Mouse (Mus musculus): ENCODE results near the gene Tet3. TPM values are rescaled to one million over a fixed set of nuclear protein-coding genes. Genes with fewer than 3 reads are reported as not detected.

Tet3 gene
- total and polyA plus RNA-seq, 3 experiments = 6.2 to 23.6 (median 13.7) TPM

DNA sequence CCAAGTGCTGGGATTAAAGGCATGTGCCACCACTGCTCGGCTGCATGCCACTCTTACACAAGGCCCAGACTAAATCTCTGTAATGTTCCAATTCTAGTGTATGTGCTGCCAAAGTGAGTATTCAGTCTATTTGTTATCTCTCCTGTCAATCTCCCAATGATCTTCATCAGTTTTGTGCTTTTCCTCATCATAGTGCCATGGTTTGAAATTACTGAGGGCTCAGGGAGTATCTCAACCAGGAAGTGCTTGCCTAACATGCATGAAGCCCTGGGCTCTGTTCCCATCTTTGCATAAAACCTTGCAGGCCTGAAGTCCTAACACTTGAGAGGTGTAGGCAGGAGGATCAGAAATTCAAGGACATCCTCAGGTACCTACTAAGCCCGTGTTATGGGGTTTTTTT lies 136.1 kb downstream of the Tet3 start:
- 63% methylated on average over 2 of the region's 2 CpGs for WGBS
- TF ChIP-seq POLR2A (IDR thresholded peaks at IDR 0.05; ENCODE audit: insufficient read depth, low read depth, low read length) (no peak), EP300 (IDR thresholded peaks at IDR 0.05; ENCODE audit: insufficient read depth, low read depth, low read length) (no peak), CTCF (IDR thresholded peaks at IDR 0.05) (no peak)
- DNase-seq = no peak
- Histone ChIP-seq H3K36me3 (ENCODE audit: control insufficient read depth, insufficient read depth, low read length) (peaks cover 8% of the 10 kb centered on the region), H3K27me3 (ENCODE audit: control insufficient read depth, insufficient read depth, low read length) (no peaks in the 10 kb centered on the region), H3K4me3 (no peak overlapping the region), H3K79me2 (replicated peaks; ENCODE audit: control insufficient read depth, insufficient read depth, low read length) (peaks cover 2% of the 10 kb centered on the region; the same call in 1 of the 2 replicates), H3K27ac (no peak overlapping the region), H3K9ac (ENCODE audit: low read depth, low read length) (no peak overlapping the region), H3K4me1 (ENCODE audit: control insufficient read depth, insufficient read depth, low read length) (peaks cover 2% of the 10 kb centered on the region)
- intact Hi-C loops (cut with DNase I) = no loop called here

DNA sequence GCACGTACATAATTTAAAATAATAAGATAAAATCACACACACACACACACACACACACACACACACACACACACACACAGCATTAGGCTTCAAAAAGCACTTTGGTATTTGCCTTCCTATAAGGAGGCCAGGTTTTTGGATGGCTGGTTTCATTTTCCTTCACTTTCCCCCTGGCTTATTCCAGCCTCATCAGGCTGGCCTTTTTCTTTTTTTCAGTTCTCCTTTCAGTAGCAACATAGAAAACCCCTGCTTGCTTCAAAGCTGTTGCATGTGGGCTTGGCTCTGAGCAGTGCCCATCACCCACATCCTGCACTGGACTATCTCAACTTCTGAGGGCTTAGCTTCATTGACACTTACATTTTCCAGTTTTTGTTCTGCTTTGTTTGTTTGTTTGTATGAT lies 137.0 kb downstream of the Tet3 start:
- Histone ChIP-seq H3K79me2 (replicated peaks; ENCODE audit: control insufficient read depth, insufficient read depth, low read length) (no peaks in the 10 kb centered on the region), H3K4me3 (no peak overlapping the region), H3K27ac (no peak overlapping the region), H3K36me3 (ENCODE audit: control insufficient read depth, insufficient read depth, low read length) (peaks cover 4% of the 10 kb centered on the region), H3K4me1 (ENCODE audit: control insufficient read depth, insufficient read depth, low read length) (peaks cover 2% of the 10 kb centered on the region), H3K27me3 (ENCODE audit: control insufficient read depth, insufficient read depth, low read length) (no peaks in the 10 kb centered on the region), H3K9ac (ENCODE audit: low read depth, low read length) (no peak overlapping the region)
- WGBS = 27% methylated on average over 1 of the region's 1 CpGs
- intact Hi-C loops (cut with DNase I) = no loop called here
- DNase-seq = no peak
- no peak for TF ChIP-seq POLR2A (IDR thresholded peaks at IDR 0.05; ENCODE audit: insufficient read depth, low read depth, low read length)
- TF ChIP-seq CTCF (IDR thresholded peaks at IDR 0.05) = no peak
- no peak for TF ChIP-seq EP300 (IDR thresholded peaks at IDR 0.05; ENCODE audit: insufficient read depth, low read depth, low read length)

DNA sequence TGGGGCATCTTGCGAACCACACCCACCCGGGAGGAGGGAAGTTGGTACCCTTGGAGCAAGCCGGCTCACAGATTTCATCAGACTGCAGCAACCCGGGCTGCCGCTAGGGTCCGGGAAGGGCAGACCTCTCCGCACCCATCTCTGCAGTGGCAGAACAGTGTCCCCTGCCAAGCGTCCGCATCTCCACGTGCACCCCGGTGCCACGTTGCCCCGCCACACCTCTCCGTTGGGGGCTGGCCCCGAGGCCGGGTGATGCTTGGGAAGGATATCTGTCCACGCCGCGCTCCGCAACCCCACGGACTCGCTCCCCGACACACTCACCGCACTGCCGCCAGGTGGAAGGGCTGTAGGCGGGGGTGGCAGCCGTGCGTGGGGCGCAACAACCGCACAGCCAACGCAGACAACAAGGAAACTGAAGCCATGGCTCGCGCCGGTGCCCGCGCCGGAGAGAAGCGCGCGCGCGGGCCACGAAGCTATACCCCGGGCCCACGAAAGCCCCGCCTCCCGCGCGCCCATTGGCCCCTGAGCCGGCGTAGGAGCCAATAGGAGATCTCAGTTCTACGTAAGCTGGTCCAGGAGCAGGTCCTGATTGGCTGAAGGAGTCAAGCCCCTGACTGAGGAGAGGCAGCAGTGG lies 141.7 kb downstream of the Tet3 start:
- under 1% methylated on average over 52 of the region's 52 CpGs for WGBS
- TF ChIP-seq EP300 (IDR thresholded peaks at IDR 0.05; ENCODE audit: insufficient read depth, low read depth, low read length) (no peak), CTCF (IDR thresholded peaks at IDR 0.05) (peak; percentile 86), POLR2A (IDR thresholded peaks at IDR 0.05; ENCODE audit: insufficient read depth, low read depth, low read length) (no peak)
- peak; percentile 90 to 93 for DNase-seq
- Histone ChIP-seq H3K4me3 (peak overlapping the region; percentile 88), H3K27ac (no peak overlapping the region), H3K9ac (ENCODE audit: low read depth, low read length) (peak overlapping the region; percentile 70), H3K36me3 (ENCODE audit: control insufficient read depth, insufficient read depth, low read length) (no peaks in the 10 kb centered on the region), H3K27me3 (ENCODE audit: control insufficient read depth, insufficient read depth, low read length) (no peaks in the 10 kb centered on the region), H3K4me1 (ENCODE audit: control insufficient read depth, insufficient read depth, low read length) (no peaks in the 10 kb centered on the region; the same call in 1 of the 2 replicates), H3K79me2 (replicated peaks; ENCODE audit: control insufficient read depth, insufficient read depth, low read length) (no peaks in the 10 kb centered on the region)
- intact Hi-C loops (cut with DNase I) = no loop called here

DNA sequence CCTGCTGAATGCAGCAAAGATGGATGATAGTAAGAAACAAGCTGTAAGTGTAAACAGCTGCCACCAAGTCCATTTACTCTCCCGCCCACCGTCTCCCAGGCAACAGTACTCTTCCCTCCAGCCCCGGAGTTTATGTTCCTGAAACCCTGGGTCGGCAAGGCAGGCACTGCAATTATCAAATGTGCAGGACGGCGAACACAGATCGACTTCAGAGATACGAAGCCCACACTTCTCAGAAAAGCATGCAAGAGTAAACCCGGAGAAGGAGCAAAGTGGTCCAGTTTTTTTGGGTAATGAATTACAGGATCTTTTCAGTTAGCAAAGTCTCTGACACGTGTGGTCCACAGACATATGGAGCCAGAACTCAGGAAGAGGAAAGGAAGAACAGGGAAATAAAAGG lies 142.9 kb downstream of the Tet3 start:
- H3K9ac ChIP-seq (ENCODE audit: low read depth, low read length) = no peak overlapping the region
- WGBS = 30% methylated on average over 10 of the region's 10 CpGs
- DNase-seq = no peak
- H3K27ac ChIP-seq = no peak overlapping the region
- H3K79me2 ChIP-seq (replicated peaks; ENCODE audit: control insufficient read depth, insufficient read depth, low read length) = no peaks in the 10 kb centered on the region
- no peak for TF ChIP-seq EP300 (IDR thresholded peaks at IDR 0.05; ENCODE audit: insufficient read depth, low read depth, low read length)
- no peak for TF ChIP-seq CTCF (IDR thresholded peaks at IDR 0.05)
- no peak for TF ChIP-seq POLR2A (IDR thresholded peaks at IDR 0.05; ENCODE audit: insufficient read depth, low read depth, low read length)
- no peak overlapping the region for H3K4me3 ChIP-seq
- no peaks in the 10 kb centered on the region for H3K36me3 ChIP-seq (ENCODE audit: control insufficient read depth, insufficient read depth, low read length)
- no peaks in the 10 kb centered on the region for H3K27me3 ChIP-seq (ENCODE audit: control insufficient read depth, insufficient read depth, low read length)
- no peaks in the 10 kb centered on the region; the same call in 1 of the 2 replicates for H3K4me1 ChIP-seq (ENCODE audit: control insufficient read depth, insufficient read depth, low read length)
- intact Hi-C loops (cut with DNase I) = no loop called here

DNA sequence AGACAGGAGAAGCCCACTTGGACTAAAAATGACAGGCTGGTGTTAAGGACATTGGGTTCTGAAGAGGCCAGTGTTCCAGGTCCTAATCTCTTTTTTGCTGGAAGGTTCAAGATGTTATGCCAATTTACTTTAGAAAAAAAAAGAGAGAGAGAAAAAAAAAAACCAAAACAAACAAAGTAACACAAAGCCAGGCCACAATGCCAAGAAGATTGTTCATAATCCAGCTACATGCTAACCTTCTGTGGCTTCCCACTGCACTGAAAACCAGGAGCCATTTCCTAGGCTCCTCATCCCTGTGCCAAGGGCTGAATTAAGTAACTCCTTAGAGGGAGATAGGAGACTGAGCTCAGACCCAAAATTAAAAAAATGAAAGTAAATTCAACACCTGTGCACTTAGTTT lies 143.6 kb downstream of the Tet3 start:
- no peaks in the 10 kb centered on the region; the same call in 1 of the 2 replicates for H3K4me1 ChIP-seq (ENCODE audit: control insufficient read depth, insufficient read depth, low read length)
- no peak overlapping the region for H3K4me3 ChIP-seq
- H3K27ac ChIP-seq = no peak overlapping the region
- TF ChIP-seq CTCF (IDR thresholded peaks at IDR 0.05) (no peak), EP300 (IDR thresholded peaks at IDR 0.05; ENCODE audit: insufficient read depth, low read depth, low read length) (no peak)
- DNase-seq = no peak
- H3K79me2 ChIP-seq (replicated peaks; ENCODE audit: control insufficient read depth, insufficient read depth, low read length) = no peaks in the 10 kb centered on the region
- intact Hi-C loops (cut with DNase I) = no loop called here
- no peaks in the 10 kb centered on the region for H3K27me3 ChIP-seq (ENCODE audit: control insufficient read depth, insufficient read depth, low read length)
- H3K9ac ChIP-seq (ENCODE audit: low read depth, low read length) = no peak overlapping the region
- no peaks in the 10 kb centered on the region for H3K36me3 ChIP-seq (ENCODE audit: control insufficient read depth, insufficient read depth, low read length)

DNA sequence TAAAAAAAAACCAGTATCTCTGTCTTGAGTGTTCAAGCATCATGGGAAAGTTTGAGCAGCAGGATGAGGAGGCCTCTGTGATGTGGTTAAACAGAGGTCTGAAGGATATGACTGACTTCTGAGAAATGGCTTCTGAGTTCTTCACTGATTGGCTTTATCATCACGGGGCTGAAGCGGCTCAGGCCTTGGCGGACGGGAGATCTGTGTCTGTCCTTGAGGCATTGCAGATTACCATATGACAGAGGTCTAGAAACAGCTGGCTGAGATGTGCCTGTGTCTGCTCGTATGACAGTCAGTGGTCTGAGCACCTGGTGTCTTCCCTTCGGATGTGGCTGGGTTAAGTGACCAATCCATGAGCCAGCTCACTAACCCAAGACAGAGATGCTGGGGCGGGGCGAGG lies 146.4 kb downstream of the Tet3 start:
- TF ChIP-seq EP300 (IDR thresholded peaks at IDR 0.05; ENCODE audit: insufficient read depth, low read depth, low read length) (no peak), CTCF (IDR thresholded peaks at IDR 0.05) (no peak), POLR2A (IDR thresholded peaks at IDR 0.05; ENCODE audit: insufficient read depth, low read depth, low read length) (no peak)
- no peak overlapping the region for H3K4me3 ChIP-seq
- H3K27me3 ChIP-seq (ENCODE audit: control insufficient read depth, insufficient read depth, low read length) = no peaks in the 10 kb centered on the region
- no peaks in the 10 kb centered on the region for H3K36me3 ChIP-seq (ENCODE audit: control insufficient read depth, insufficient read depth, low read length)
- no peak for DNase-seq
- intact Hi-C loops (cut with DNase I) = no loop called here
- no peak overlapping the region for H3K27ac ChIP-seq
- no peaks in the 10 kb centered on the region; the same call in 1 of the 2 replicates for H3K4me1 ChIP-seq (ENCODE audit: control insufficient read depth, insufficient read depth, low read length)
- H3K9ac ChIP-seq (ENCODE audit: low read depth, low read length) = no peak overlapping the region
- WGBS = 87% methylated on average over 8 of the region's 8 CpGs
- H3K79me2 ChIP-seq (replicated peaks; ENCODE audit: control insufficient read depth, insufficient read depth, low read length) = no peaks in the 10 kb centered on the region

Small RNAs within 50 kb of the gene (microRNA-seq; reads per million reads assigned to microRNA genes)
- 0 reads per million in 2 experiments for gene Mir6374

Other genes starting within 250 kb of the Tet3 start
- not detected for gene Slc4a5, start 239.3 kb downstream of the Tet3 start, total RNA-seq (2021)
- gene Slc4a5, start 239.3 kb downstream of the Tet3 start, polyA plus RNA-seq (2012; rRNA removed) = 0.61 TPM in 1 of 2 replicates, not detected in the other
- 1 to 10 TPM; 2.8 TPM for gene Mthfd2, start 133.2 kb downstream of the Tet3 start, total RNA-seq (2021)
- 1.7 and 2.5 TPM in 2 replicates for gene Mthfd2, start 133.2 kb downstream of the Tet3 start, polyA plus RNA-seq (2012; rRNA removed)
- gene Mob1a, start 133.1 kb downstream of the Tet3 start, total RNA-seq (2021) = 10 to 100 TPM; 22.3 to 22.6 TPM
- 12.4 and 22.7 TPM in 2 replicates for gene Mob1a, start 133.1 kb downstream of the Tet3 start, polyA plus RNA-seq (2012; rRNA removed)
- gene Bola3, start 109.9 kb downstream of the Tet3 start, total RNA-seq (2021) = 100 to 1,000 TPM; 396 to 406 TPM
- 91.1 and 159 TPM in 2 replicates for gene Bola3, start 109.9 kb downstream of the Tet3 start, polyA plus RNA-seq (2012; rRNA removed)
- 10 to 100 TPM; 32.4 to 33.7 TPM for gene Dguok, start 47.9 kb upstream of the Tet3 start, total RNA-seq (2021)
- gene Dguok, start 47.9 kb upstream of the Tet3 start, polyA plus RNA-seq (2012; rRNA removed) = 48.1 and 67.3 TPM in 2 replicates
- gene Actg2, start 77.2 kb upstream of the Tet3 start, total RNA-seq (2021) = 1 to 10 TPM in 1 of 2 experiments, under 1 TPM in 1; 0.93 to 2.3 TPM
- gene Actg2, start 77.2 kb upstream of the Tet3 start, polyA plus RNA-seq (2012; rRNA removed) = 13.3 and 23.8 TPM in 2 replicates
- gene Stambp, start 113.6 kb upstream of the Tet3 start, total RNA-seq (2021) = 10 to 100 TPM; 11.9 to 12.9 TPM
- gene Stambp, start 113.6 kb upstream of the Tet3 start, polyA plus RNA-seq (2012; rRNA removed) = 10.1 and 17.6 TPM in 2 replicates
- under 1 TPM; 0.27 to 0.57 TPM for gene Clec4f, start 197.1 kb upstream of the Tet3 start, total RNA-seq (2021)
- gene Clec4f, start 197.1 kb upstream of the Tet3 start, polyA plus RNA-seq (2012; rRNA removed) = 0.23 TPM in 1 of 2 replicates, not detected in the other
- 1 to 10 TPM in 1 of 2 experiments, under 1 TPM in 1; 0.86 to 1.1 TPM for gene Cd207, start 218.8 kb upstream of the Tet3 start, total RNA-seq (2021)
- 1.6 and 4.2 TPM in 2 replicates for gene Cd207, start 218.8 kb upstream of the Tet3 start, polyA plus RNA-seq (2012; rRNA removed)